Comparison of ENCODE assay signal across 10 mouse cellular contexts in the genomic region with DNA sequence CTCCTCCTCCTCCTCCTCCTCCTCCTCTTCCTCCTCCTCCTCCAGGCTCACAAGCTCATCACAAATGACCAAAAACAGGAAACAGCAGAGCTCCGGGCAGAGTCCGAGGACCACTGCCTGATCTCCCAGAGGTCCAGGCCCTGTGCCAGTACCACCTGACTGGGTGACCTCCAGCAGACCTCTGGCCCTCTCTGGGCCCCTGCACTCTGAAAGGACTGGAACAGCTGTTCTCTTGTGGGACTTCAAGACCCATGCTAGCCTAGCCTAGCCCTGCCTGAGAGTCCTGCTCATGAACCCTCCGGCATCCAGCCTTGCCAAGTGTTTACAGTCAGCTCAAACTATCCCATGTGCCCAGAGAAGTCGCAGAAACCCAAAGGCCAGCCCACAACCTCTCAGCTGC. TPM values are rescaled to one million over a fixed set of nuclear protein-coding genes. Genes with fewer than 3 reads are reported as not detected.
A peak's percentile ranks its signal among the peaks of the same experiment; 100 is the strongest.
DNase-seq lines count a peak whose midpoint lies in the region; ATAC-seq lines count a peak whose summit lies in the region.
"Had no signal": no experiment of that assay in that cellular context is flagged by ENCODE, and none has a peak within 500 bp of the region (broad histone marks: within the 10 kb centered on the region; RNA-seq: fewer than 3 reads in every experiment).

No protein-coding gene starts in this region.

- WGBS in kidney, embryonic 15.5 days: 39% methylated on average over 4 of the region's 4 CpGs
- 87% methylated on average over 4 of the region's 4 CpGs for WGBS in midbrain, embryonic 13.5 days

- peaks cover 37% of the 10 kb centered on the region for H3K4me1 ChIP-seq in kidney, embryonic 15.5 days
- peaks cover 7% of the 10 kb centered on the region; the same call in 1 of the 2 replicates for H3K4me1 ChIP-seq in midbrain, embryonic 13.5 days (replicated peaks)

- peaks cover 38% of the 10 kb centered on the region for H3K27me3 ChIP-seq in kidney, embryonic 15.5 days
- no peaks in the 10 kb centered on the region; the same call in none of the 2 replicates for H3K27me3 ChIP-seq in midbrain, embryonic 13.5 days
- H3K27me3 ChIP-seq: embryonic facial prominence, embryonic 13.5 days had no signal

- H3K36me3 ChIP-seq in kidney, embryonic 15.5 days: peaks cover 37% of the 10 kb centered on the region
- no peaks in the 10 kb centered on the region for H3K36me3 ChIP-seq in midbrain, embryonic 13.5 days
- H3K36me3 ChIP-seq: embryonic facial prominence, embryonic 13.5 days had no signal

- H3K9me3 ChIP-seq in kidney, embryonic 15.5 days (replicated peaks): no peaks in the 10 kb centered on the region
- H3K9me3 ChIP-seq in midbrain, embryonic 13.5 days: no peaks in the 10 kb centered on the region
- H3K9me3 ChIP-seq: embryonic facial prominence, embryonic 13.5 days had no signal

- DNase-seq in adrenal gland, adult 2 months: peak; percentile 67
- no peak for DNase-seq in adrenal gland, adult 18-20 months (ENCODE audit: low spot score in 2 of 2)
- peak; percentile 67 to 82 for DNase-seq in heart, adult 9 months (ENCODE audit: low spot score in 2 of 2)
- DNase-seq in lung, postnatal 10 days: peak; percentile 73
- no peak for DNase-seq in cerebellum, postnatal 36 days
- DNase-seq in right cerebral cortex, postnatal 25 days: no peak
- DNase-seq: retina, postnatal 1 day had no signal

- H3K27ac ChIP-seq in kidney, embryonic 15.5 days: peak overlapping the region; percentile 60
- no peak overlapping the region for H3K27ac ChIP-seq in midbrain, embryonic 13.5 days
- H3K27ac ChIP-seq: embryonic facial prominence, embryonic 13.5 days had no signal

- H3K4me3 ChIP-seq in kidney, embryonic 15.5 days (replicated peaks): no peak overlapping the region
- no peak overlapping the region for H3K4me3 ChIP-seq in midbrain, embryonic 13.5 days (replicated peaks)
- H3K4me3 ChIP-seq: embryonic facial prominence, embryonic 13.5 days had no signal

- no peak for ATAC-seq in kidney, embryonic 15.5 days (replicated peaks; ENCODE audit: low FRiP score)
- ATAC-seq in midbrain, embryonic 13.5 days: no peak

- no peak overlapping the region for H3K4me2 ChIP-seq in kidney, embryonic 15.5 days
- no peak overlapping the region for H3K4me2 ChIP-seq in midbrain, embryonic 13.5 days (replicated peaks)
- H3K4me2 ChIP-seq: embryonic facial prominence, embryonic 13.5 days had no signal

- no peak overlapping the region for H3K9ac ChIP-seq in kidney, embryonic 15.5 days
- H3K9ac ChIP-seq in midbrain, embryonic 13.5 days (replicated peaks): no peak overlapping the region
- H3K9ac ChIP-seq: embryonic facial prominence, embryonic 13.5 days had no signal

RNA-seq across cellular contexts. Expression of gene Card10, which starts 12.4 kb away (rescaled TPM):
- 10 to 100 TPM in 1 of 2 experiments, 1 to 10 TPM in 1; 4.9 to 10.9 TPM for total RNA-seq in adrenal gland, adult 2 months (2021)
- 18.1 and 26.5 TPM in 2 replicates for polyA plus RNA-seq in adrenal gland, adult 2 months (2012; rRNA removed)
- total RNA-seq in adrenal gland, adult 18-20 months (2021): 1 to 10 TPM; 5.6 to 8.1 TPM
- polyA plus RNA-seq in kidney, embryonic 15.5 days (2015; fragmentation: Nextera tagmentation; extraction: Ambion mirVana): 9.1 and 9.5 TPM in 2 replicates
- polyA plus RNA-seq in midbrain, embryonic 13.5 days (2015; fragmentation: Nextera tagmentation; extraction: Ambion mirVana): 1.0 and 1.2 TPM in 2 replicates

RNA-seq across cellular contexts. Expression of gene Mfng, which starts 17.2 kb away (rescaled TPM):
- total RNA-seq in adrenal gland, adult 2 months (2021): 10 to 100 TPM in 1 of 2 experiments, 1 to 10 TPM in 1; 8.7 to 18.1 TPM
- polyA plus RNA-seq in adrenal gland, adult 2 months (2012; rRNA removed): 46.7 and 61.0 TPM in 2 replicates
- total RNA-seq in adrenal gland, adult 18-20 months (2021): 10 to 100 TPM; 11.8 to 21.4 TPM
- 25.4 and 25.6 TPM in 2 replicates for polyA plus RNA-seq in kidney, embryonic 15.5 days (2015; fragmentation: Nextera tagmentation; extraction: Ambion mirVana)
- 83.0 and 93.7 TPM in 2 replicates for polyA plus RNA-seq in midbrain, embryonic 13.5 days (2015; fragmentation: Nextera tagmentation; extraction: Ambion mirVana)

RNA-seq across cellular contexts. Expression of gene Cdc42ep1, which starts 52.0 kb away (rescaled TPM):
- total RNA-seq in adrenal gland, adult 2 months (2021): 10 to 100 TPM; 36.9 to 57.2 TPM
- 100 and 122 TPM in 2 replicates for polyA plus RNA-seq in adrenal gland, adult 2 months (2012; rRNA removed)
- 10 to 100 TPM; 36.2 to 53.1 TPM for total RNA-seq in adrenal gland, adult 18-20 months (2021)
- polyA plus RNA-seq in kidney, embryonic 15.5 days (2015; fragmentation: Nextera tagmentation; extraction: Ambion mirVana): 46.2 and 51.1 TPM in 2 replicates
- polyA plus RNA-seq in midbrain, embryonic 13.5 days (2015; fragmentation: Nextera tagmentation; extraction: Ambion mirVana): 7.0 and 8.5 TPM in 2 replicates

Comparison
In these comparisons a context has a peak if more than half of its experiments do, and no peak if none do; other contexts are left out.
1. DNase-seq: peak in adrenal gland, adult 2 months (single experiment), heart, adult 9 months (2 of 2) and lung, postnatal 10 days (single experiment); none in adrenal gland, adult 18-20 months (0 of 2), cerebellum, postnatal 36 days (0 of 2) and right cerebral cortex, postnatal 25 days (single experiment).